Mouse (Mus musculus) heart, adult 8-10 months (tissue): ENCODE data around the gene Gm11214. TPM values are rescaled to one million over a fixed set of nuclear protein-coding genes. Genes with fewer than 3 reads are reported as not detected.

Experiments
- DNase-seq: peaks from one replicate; pipeline ENCODE4 v3.0.0; 2022; ENCODE audit warnings: low spot score
- total RNA-seq, 4 experiments: library from RNA; stranded (reverse); gene quantifications; 2 replicates each; pipeline ENCODE4 v1.2.4; 2022

Gene Gm11214
- not detected for total RNA-seq

GRCm38 (mm10) chr4:63663279-63663678 lies at the start of gene Gm11214:
TSS of gene Gm11214 (minus strand) at chr4:63663379.
- no peak for DNase-seq

GRCm38 (mm10) chr4:63711886-63712285 lies 48.7 kb upstream of the Gm11214 start:
- DNase-seq: no peak

GRCm38 (mm10) chr4:63710431-63711220 lies 47.4 kb upstream of the Gm11214 start:
- no peak for DNase-seq

GRCm38 (mm10) chr4:63706279-63706971 lies 43.2 kb upstream of the Gm11214 start:
- no peak for DNase-seq

- DNase-seq: no peak
Measured at GRCm38 (mm10) chr4:63704232-63704631, 41.1 kb upstream of the Gm11214 start.

DNA sequence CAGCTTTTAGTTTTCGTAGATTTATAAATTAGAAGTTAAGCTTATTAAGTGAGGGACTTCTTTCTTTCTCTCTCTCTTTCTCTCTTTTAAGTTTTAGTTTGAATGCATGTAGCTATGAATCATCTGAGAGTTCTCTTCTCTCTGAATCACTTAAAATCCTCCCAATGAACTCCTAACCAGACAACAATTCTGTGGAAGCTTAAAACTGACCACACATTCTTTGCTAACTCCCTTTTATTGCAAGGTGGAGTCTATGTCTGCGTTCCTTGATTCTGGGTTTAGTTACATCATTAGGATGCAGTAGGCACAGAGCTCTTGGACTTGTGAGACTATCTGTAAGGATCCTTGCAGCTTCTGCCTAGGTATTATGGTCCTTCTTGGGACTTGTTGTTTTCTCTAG lies 40.5 kb upstream of the Gm11214 start:
- no peak for DNase-seq

DNA sequence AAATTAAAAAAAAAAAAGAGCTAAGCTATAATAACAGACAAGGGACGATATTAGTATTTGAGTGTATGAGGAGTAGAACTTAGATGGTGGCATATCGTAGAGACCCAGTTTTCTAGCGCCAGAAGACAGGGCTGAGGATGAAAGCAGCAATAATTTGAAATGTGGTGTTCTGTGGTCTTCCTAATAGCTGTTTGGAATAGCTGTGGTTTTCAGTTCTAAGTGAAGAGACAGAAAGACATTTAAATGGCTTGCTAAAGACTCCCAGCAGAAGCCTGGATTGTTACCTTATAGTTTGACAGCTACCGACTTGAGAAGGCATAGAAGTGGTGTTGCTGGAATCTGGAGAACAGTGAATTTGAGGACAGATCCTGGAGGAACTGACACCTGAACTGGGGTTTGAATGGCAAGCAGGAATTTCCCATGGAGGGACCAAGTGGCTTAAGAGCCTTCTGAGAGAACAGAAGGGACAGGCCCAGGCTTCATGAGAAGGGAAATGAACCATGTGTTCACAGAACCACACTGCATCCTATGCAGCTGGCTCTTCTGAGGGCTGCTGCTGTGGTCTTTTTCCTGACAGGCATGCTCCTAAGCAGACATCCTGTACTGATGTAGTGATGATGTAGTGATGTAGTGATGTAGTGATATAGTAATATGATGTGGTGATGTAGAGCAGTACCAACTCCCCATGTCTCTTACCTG lies 39.0 kb upstream of the Gm11214 start:
- no peak for DNase-seq

DNA sequence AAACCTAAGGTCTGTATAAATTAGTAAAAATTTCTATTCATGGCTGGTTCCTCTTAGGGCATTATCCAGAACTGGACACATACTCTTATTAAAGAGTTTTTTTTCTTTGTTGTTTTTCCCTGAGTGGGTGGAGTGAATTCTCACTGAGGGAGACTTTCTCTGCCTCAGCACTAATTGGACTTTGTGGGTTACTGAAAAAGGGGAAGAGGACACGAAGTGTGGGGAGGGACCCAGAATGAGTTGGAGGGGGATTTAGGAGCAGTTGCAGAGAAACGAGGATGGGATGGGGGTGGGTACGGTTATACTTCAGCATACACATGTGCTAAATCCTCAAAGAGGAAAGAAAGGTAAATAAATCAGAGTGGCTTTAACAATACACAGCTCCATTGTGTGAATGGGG lies 36.6 kb upstream of the Gm11214 start:
- no peak for DNase-seq

- no peak for DNase-seq
Measured at GRCm38 (mm10) chr4:63696921-63697320, 33.7 kb upstream of the Gm11214 start.

DNA sequence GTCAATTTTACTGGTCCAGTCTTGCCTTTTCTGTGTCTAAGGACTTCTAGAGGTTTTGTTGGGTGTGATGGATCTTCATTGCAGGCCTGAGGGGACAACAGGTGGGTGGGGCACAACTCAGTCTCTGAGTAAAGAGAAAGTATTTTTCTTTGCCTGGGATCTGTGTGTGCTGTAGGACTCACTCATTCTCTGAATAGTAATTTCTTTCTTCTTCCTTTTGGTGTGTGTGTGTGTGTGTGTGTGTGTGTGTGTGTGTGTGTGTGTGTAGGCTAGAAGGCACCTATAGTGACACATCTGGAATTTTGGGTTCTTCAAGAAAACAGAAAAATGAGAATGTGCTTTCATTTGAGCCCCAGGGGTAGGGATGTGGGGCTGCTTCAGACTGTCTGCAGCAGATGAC lies 29.2 kb upstream of the Gm11214 start:
- no peak for DNase-seq

DNA sequence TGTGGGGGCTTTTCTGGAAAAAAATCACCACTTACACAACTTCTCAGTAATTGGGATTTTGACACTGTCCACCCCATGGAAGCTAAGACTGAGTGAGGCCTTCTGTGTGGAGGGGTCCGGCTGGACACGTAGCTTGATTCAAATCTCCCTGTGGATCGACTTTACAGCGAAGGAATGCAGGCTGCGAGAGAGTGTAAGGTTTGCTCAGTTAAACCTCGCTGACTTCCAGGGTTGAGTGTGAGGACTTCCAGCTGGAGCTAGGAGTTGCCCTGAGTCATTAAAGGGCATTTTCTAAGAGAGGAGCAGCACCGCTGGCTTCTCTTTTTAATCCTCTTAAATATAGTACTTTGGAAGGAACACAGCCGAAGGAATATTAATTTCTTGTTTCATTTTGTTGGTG lies 24.2 kb upstream of the Gm11214 start:
- no peak for DNase-seq

- DNase-seq: peak; percentile 40
Measured at GRCm38 (mm10) chr4:63686157-63686556, 23.0 kb upstream of the Gm11214 start.

DNA sequence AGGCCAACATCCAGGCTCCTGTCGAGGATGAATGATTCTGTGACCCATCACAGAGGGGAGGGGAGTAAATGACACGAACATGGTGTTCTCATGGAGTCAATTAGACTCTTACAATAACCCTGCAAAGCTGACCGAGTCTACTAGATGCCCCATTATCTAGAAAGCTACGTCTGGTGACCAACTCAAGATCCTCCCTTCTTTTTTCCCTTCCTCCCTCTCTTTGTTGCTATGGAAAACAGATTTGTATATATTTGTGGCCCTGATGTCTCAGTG lies 22.0 kb upstream of the Gm11214 start:
- no peak for DNase-seq

- no peak for DNase-seq
Measured at GRCm38 (mm10) chr4:63684412-63685252, 21.5 kb upstream of the Gm11214 start.

DNA sequence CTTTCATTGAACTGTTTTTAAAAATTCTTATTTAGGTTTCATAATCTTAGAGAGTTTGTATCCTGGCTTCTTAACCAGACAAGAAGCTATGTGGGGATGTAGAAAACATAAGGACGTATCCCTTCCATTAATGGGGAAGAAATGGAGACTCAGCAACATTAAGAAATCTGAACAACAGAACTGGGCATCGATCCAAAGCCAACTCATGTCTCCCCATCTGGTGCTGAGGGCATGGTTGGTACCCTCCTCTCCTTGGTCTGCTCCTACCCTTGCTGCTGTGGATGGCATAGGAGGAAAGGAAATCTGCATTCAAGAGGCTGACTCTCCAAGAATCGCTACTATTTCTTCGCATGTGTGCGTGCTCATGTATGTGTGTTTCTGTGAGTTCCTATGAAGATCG lies 20.5 kb upstream of the Gm11214 start:
- DNase-seq: no peak

DNA sequence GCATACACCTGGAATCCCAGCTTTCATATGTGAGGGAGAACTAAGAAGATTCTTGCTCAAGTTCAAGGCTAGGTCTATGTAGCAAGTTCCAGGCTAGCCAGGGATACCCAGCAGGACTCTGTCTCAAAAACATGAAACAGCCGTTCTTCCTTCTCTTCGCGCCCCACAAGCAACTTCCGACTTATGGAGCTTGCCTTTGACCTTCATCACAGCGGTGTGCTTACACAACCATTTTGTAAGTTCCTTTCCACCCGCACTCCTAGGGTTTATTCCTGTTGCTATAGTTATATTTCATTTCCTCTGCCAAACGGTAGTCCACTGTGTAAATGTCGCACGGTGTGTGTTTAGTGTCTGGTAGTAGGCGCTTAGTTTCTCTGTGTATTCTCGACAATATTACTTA lies 19.9 kb upstream of the Gm11214 start:
- no peak for DNase-seq

GRCm38 (mm10) chr4:63682441-63682840 lies 19.3 kb upstream of the Gm11214 start:
- no peak for DNase-seq

DNA sequence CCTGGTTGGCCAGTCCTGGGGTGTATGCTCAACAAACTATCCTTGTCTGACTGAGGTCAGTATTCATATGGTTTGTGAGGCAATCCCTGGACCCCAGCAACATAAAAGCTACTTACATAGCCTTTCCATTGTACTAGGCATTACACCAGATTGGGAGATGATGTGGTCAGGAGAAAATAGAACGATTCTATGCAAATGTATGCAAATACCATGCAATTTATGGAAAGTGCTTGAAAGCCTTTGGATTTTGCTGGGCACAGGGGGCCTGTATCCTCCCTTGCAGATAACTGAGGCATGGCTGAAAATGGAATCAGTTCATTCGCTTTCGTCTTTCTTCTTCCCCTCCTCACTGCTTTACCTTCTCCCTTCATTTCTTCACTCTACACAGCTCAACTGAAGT lies 18.4 kb upstream of the Gm11214 start:
- DNase-seq: no peak

DNA sequence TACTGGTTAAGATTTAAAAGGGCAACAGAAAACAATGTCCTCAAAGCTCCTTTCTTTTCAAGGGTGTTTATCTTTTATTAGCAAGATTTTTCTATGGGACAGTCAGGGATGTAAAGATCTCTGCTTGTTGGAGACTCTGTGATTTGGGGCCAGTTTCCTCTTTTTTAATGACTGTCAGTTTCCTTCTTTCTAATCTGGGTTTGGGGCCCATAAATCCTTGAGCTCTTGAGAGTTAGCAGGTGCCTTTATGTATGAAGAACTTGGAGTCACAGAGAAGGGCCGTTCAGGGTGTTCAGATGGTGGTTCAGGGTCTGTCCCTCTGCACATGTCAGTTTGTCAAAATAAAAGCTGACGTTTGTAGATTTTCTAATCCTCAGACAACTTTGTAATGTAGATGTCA lies 11.9 kb upstream of the Gm11214 start:
- DNase-seq: no peak

GRCm38 (mm10) chr4:63668255-63668654 lies 5.1 kb upstream of the Gm11214 start:
- DNase-seq: peak; percentile 47

DNA sequence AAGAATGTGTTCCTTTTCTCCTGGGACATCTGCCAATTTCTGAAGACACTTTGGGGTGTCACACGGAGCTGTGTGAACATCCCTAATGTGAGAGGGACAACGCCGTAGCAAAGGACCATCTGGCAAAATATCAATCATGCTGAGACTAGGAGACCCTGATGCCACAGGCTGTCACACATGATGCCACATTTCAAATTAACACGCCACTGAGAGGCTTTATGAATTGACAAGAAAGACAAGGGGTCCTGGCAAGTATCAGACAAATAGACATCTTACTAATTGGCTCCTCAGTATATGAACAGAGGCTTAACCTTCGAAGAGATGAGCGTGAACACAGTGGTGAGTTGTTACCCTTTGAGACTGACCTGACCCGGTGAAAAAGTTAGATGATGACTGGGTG lies 2.6 kb upstream of the Gm11214 start:
- no peak for DNase-seq

- DNase-seq: no peak
Measured at GRCm38 (mm10) chr4:63661857-63662256, 1.3 kb downstream of the Gm11214 start.
